Comparison of ENCODE assay signal across 8 mouse cellular contexts in the genomic region with DNA sequence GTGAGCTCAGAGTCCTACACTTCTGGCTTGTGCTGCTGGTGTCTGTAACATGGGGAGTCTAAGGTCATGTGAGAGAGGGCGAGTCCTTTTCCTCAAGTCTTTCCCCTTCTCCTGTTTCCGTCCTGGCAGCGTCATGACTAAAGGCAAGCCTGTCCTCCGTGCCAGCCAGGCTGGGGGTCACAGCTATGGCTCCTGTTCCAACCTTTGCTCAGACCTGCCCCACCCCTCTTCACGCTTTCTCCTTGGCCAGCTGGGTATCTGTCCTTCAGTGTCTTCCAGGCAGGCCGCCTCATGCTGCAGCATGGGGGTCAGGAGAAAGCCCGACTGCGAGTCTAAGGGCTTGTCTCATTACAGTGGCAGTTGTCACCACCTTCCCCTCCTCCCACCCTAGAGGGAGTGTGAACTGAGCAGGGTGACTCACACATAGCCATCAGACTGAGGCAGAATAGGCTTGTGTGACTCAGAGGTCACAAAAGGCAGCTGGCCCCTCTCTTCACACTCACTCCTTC. TPM values are rescaled to one million over a fixed set of nuclear protein-coding genes. Genes with fewer than 3 reads are reported as not detected.
DNase-seq lines count a peak whose midpoint lies in the region; ATAC-seq lines count a peak whose summit lies in the region.

No protein-coding gene starts in this region.

- H3K27me3 ChIP-seq in heart, embryonic 16.5 days (ENCODE audit: control insufficient read depth, insufficient read depth, low read length): no peaks in the 10 kb centered on the region

- H3K27ac ChIP-seq in heart, embryonic 16.5 days (ENCODE audit: low read length): peak overlapping the region; percentile 38; the same call in 1 of the 2 replicates

- DNase-seq in layer of hippocampus, adult 9-11 months: peak; percentile 47
- no peak for DNase-seq in layer of hippocampus, adult 9-10 months (ENCODE audit: low spot score)
- peak; percentile 77 for DNase-seq in adrenal gland, postnatal 14 days
- DNase-seq in lung, postnatal 36 days: peak; percentile 18
- DNase-seq in testis, postnatal 14 days (ENCODE audit: low spot score): no peak
- DNase-seq in frontal cortex, postnatal 36 days (ENCODE audit: low spot score in 2 of 2): no peak
- DNase-seq in right cerebral cortex, postnatal 14 days: no peak

- no peak overlapping the region for H3K4me2 ChIP-seq in heart, embryonic 16.5 days (ENCODE audit: low read depth, low read length)

- no peaks in the 10 kb centered on the region for H3K36me3 ChIP-seq in heart, embryonic 16.5 days (ENCODE audit: control insufficient read depth, insufficient read depth)

- no peaks in the 10 kb centered on the region for H3K9me3 ChIP-seq in heart, embryonic 16.5 days (replicated peaks; ENCODE audit: control insufficient read depth, low read length)

- peaks cover 27% of the 10 kb centered on the region for H3K4me1 ChIP-seq in heart, embryonic 16.5 days (ENCODE audit: control insufficient read depth, insufficient read depth, low read length)

- H3K4me3 ChIP-seq in heart, embryonic 16.5 days (ENCODE audit: low read length): no peak overlapping the region

- WGBS in heart, embryonic 16.5 days: 31% methylated on average over 8 of the region's 8 CpGs

- H3K9ac ChIP-seq in heart, embryonic 16.5 days (ENCODE audit: low read length): peak overlapping the region; percentile 30

- peak; percentile 68 for ATAC-seq in heart, embryonic 16.5 days (replicated peaks; ENCODE audit: extremely low read depth, insufficient read depth, low FRiP score)

RNA-seq across cellular contexts. Expression of a gene that starts 23.0 kb away (rescaled TPM):
- total RNA-seq in adrenal gland, postnatal 14 days (2021): 0.41 TPM in 1 of 2 replicates, not detected in the other
- polyA plus RNA-seq in heart, embryonic 16.5 days (2015; fragmentation: Nextera tagmentation; extraction: Ambion mirVana): 0.64 and 0.95 TPM in 2 replicates

RNA-seq across cellular contexts. Expression of a gene that starts 32.9 kb away (rescaled TPM):
- total RNA-seq in adrenal gland, postnatal 14 days (2021): 831 and 917 TPM in 2 replicates
- 38.5 and 44.9 TPM in 2 replicates for polyA plus RNA-seq in heart, embryonic 16.5 days (2015; fragmentation: Nextera tagmentation; extraction: Ambion mirVana)

RNA-seq across cellular contexts. Expression of a gene that starts 51.8 kb away (rescaled TPM):
- total RNA-seq in adrenal gland, postnatal 14 days (2021): 7.0 and 11.9 TPM in 2 replicates
- polyA plus RNA-seq in heart, embryonic 16.5 days (2015; fragmentation: Nextera tagmentation; extraction: Ambion mirVana): 2.2 and 2.8 TPM in 2 replicates

Comparison
In these comparisons a context has a peak if more than half of its experiments do, and no peak if none do; other contexts are left out.
1. DNase-seq: peak in layer of hippocampus, adult 9-11 months (single experiment), adrenal gland, postnatal 14 days (single experiment) and lung, postnatal 36 days (single experiment); none in layer of hippocampus, adult 9-10 months (single experiment), testis, postnatal 14 days (single experiment), frontal cortex, postnatal 36 days (0 of 2) and right cerebral cortex, postnatal 14 days (single experiment).